Mouse (Mus musculus): ENCODE measurements around the gene Kti12. TPM values are rescaled to one million over a fixed set of nuclear protein-coding genes. Genes with fewer than 3 reads are reported as not detected.

The Kti12 gene
- polyA plus RNA-seq, 1 experiment: 62.8 TPM

- Histone ChIP-seq H3ac (ENCODE audit: control insufficient read depth, insufficient read length, low read depth) (peak within 1 kb of the TSS; percentile 89), H3K4me3 (ENCODE audit: insufficient read depth, poor library complexity, severe bottlenecking) (peak within 1 kb of the TSS; percentile 65), H3K79me3 (ENCODE audit: low read depth) (peaks cover 37% of the 10 kb centered on the region), H3K79me2 (ENCODE audit: control insufficient read depth, insufficient read depth) (peaks cover 81% of the 10 kb centered on the region), H3K27me3 (ENCODE audit: control insufficient read depth, insufficient read depth, insufficient read length) (no peaks in the 10 kb centered on the region), H3K36me3 (ENCODE audit: control insufficient read depth, insufficient read depth) (peaks cover 11% of the 10 kb centered on the region)
- TF ChIP-seq MYOD1 (IDR thresholded peaks at IDR 0.05; ENCODE audit: control insufficient read depth, insufficient read length, low read depth) (peak; percentile 44), FOSL1 (IDR thresholded peaks at IDR 0.05; ENCODE audit: insufficient read depth, low read length, poor library complexity, severe bottlenecking) (no peak)
Observed at GRCm38 (mm10) chr4:108834115-108834970, 13.2 kb upstream of the Kti12 start, which contains the start of gene Txndc12. Gene Txndc12, plus strand, starts transcription at chr4:108834601.

DNA sequence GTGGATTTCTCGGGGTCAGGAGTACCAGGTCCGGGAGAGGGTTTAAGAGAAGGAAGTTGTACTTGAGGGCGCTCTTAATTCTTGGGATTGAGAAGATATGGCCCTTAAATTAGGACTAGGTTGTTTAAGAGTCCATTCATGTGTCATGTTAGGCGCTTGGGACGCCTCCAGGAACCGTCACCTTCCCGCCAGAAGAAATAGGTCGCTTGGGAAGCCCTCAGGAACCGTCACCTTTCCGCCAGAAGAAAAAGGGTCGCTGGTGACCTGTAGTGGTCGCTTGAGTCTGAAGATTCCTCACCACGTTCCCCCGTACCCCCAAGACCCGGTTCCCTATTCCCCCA is 12.6 kb upstream of the Kti12 start:
- TF ChIP-seq FOSL1 (IDR thresholded peaks at IDR 0.05; ENCODE audit: insufficient read depth, low read length, poor library complexity, severe bottlenecking) (no peak), MYOG (IDR thresholded peaks at IDR 0.05; ENCODE audit: control insufficient read depth, extremely low read depth, insufficient read length) (no peak), CEBPB (IDR thresholded peaks at IDR 0.05; ENCODE audit: low read depth) (no peak), USF1 (IDR thresholded peaks at IDR 0.05; ENCODE audit: low read depth) (no peak), MYOD1 (IDR thresholded peaks at IDR 0.05; ENCODE audit: control insufficient read depth, insufficient read length, low read depth) (no peak), CTCF (IDR thresholded peaks at IDR 0.05; ENCODE audit: control insufficient read depth, insufficient read depth, insufficient read length) (no peak), MAX (IDR thresholded peaks at IDR 0.05) (no peak)
- H3ac ChIP-seq (ENCODE audit: control insufficient read depth, insufficient read length, low read depth): peak overlapping the region; percentile 89
- H3K36me3 ChIP-seq (ENCODE audit: control insufficient read depth, insufficient read depth): peaks cover 5% of the 10 kb centered on the region
- H3K79me3 ChIP-seq (ENCODE audit: low read depth): peaks cover 37% of the 10 kb centered on the region
- no peaks in the 10 kb centered on the region for H3K27me3 ChIP-seq (ENCODE audit: control insufficient read depth, insufficient read depth, insufficient read length)
- H3K4me3 ChIP-seq (ENCODE audit: insufficient read depth, poor library complexity, severe bottlenecking): peak overlapping the region; percentile 65
- peaks cover 81% of the 10 kb centered on the region for H3K79me2 ChIP-seq (ENCODE audit: control insufficient read depth, insufficient read depth)

- peaks cover 81% of the 10 kb centered on the region for H3K79me2 ChIP-seq (ENCODE audit: control insufficient read depth, insufficient read depth)
- H3K79me3 ChIP-seq (ENCODE audit: low read depth): peaks cover 35% of the 10 kb centered on the region
- no peaks in the 10 kb centered on the region for H3K36me3 ChIP-seq (ENCODE audit: control insufficient read depth, insufficient read depth)
- TF ChIP-seq MYOD1 (IDR thresholded peaks at IDR 0.05; ENCODE audit: control insufficient read depth, insufficient read length, low read depth) (no peak), CTCF (IDR thresholded peaks at IDR 0.05; ENCODE audit: control insufficient read depth, insufficient read depth, insufficient read length) (no peak), CEBPB (IDR thresholded peaks at IDR 0.05; ENCODE audit: low read depth) (no peak), FOSL1 (IDR thresholded peaks at IDR 0.05; ENCODE audit: insufficient read depth, low read length, poor library complexity, severe bottlenecking) (no peak), MYOG (IDR thresholded peaks at IDR 0.05; ENCODE audit: control insufficient read depth, extremely low read depth, insufficient read length) (no peak), MAX (IDR thresholded peaks at IDR 0.05) (no peak), USF1 (IDR thresholded peaks at IDR 0.05; ENCODE audit: low read depth) (no peak)
- peak overlapping the region; percentile 45 for H3ac ChIP-seq (ENCODE audit: control insufficient read depth, insufficient read length, low read depth)
- no peaks in the 10 kb centered on the region for H3K27me3 ChIP-seq (ENCODE audit: control insufficient read depth, insufficient read depth, insufficient read length)
- H3K4me3 ChIP-seq (ENCODE audit: insufficient read depth, poor library complexity, severe bottlenecking): peak overlapping the region; percentile 65
Observed at GRCm38 (mm10) chr4:108835496-108835895, 12.1 kb upstream of the Kti12 start.

- H3K36me3 ChIP-seq (ENCODE audit: control insufficient read depth, insufficient read depth): no peaks in the 10 kb centered on the region
- peaks cover 18% of the 10 kb centered on the region for H3K79me3 ChIP-seq (ENCODE audit: low read depth)
- H3K4me3 ChIP-seq (ENCODE audit: insufficient read depth, poor library complexity, severe bottlenecking): no peak overlapping the region
- no peak overlapping the region for H3ac ChIP-seq (ENCODE audit: control insufficient read depth, insufficient read length, low read depth)
- no peak for TF ChIP-seq MYOG (IDR thresholded peaks at IDR 0.05; ENCODE audit: control insufficient read depth, extremely low read depth, insufficient read length)
- TF ChIP-seq CTCF (IDR thresholded peaks at IDR 0.05; ENCODE audit: control insufficient read depth, insufficient read depth, insufficient read length): no peak
- TF ChIP-seq USF1 (IDR thresholded peaks at IDR 0.05; ENCODE audit: low read depth): no peak
- no peak for TF ChIP-seq FOSL1 (IDR thresholded peaks at IDR 0.05; ENCODE audit: insufficient read depth, low read length, poor library complexity, severe bottlenecking)
- TF ChIP-seq MYOD1 (IDR thresholded peaks at IDR 0.05; ENCODE audit: control insufficient read depth, insufficient read length, low read depth): no peak
- no peak for TF ChIP-seq MAX (IDR thresholded peaks at IDR 0.05)
- TF ChIP-seq CEBPB (IDR thresholded peaks at IDR 0.05; ENCODE audit: low read depth): no peak
- H3K79me2 ChIP-seq (ENCODE audit: control insufficient read depth, insufficient read depth): peaks cover 59% of the 10 kb centered on the region
- no peaks in the 10 kb centered on the region for H3K27me3 ChIP-seq (ENCODE audit: control insufficient read depth, insufficient read depth, insufficient read length)
Observed at GRCm38 (mm10) chr4:108838031-108838430, 9.6 kb upstream of the Kti12 start.

DNA sequence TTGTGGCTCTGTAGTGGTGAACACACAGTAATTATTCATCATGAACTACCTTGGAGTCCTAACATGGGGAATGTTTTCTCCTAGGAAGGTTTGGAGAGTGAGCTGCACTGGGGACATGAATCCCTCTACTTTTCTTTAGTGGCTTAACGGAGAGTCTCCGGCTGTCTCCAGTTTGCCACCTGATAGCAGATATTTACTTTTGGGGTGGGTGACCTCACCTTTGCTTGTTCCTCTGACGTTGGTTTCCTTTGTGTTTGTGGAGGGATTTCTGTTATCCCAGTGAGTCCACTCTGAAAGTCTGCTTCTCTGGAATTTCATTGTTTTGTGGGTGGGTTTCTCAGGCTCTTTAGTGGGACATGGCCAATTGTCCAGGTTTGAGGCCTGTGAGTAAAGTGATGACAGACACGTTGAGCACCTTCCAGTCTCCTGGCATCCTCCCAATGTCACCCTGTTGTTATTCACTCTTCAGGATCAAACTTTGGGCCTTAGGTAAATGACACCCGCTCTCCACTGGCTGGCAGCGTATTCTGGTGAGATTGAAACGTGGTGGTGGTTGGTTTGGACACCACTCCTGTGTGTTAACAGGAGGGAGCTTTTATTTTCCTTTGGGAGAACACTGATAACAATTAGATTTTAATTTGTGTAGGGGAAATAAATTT is 5.5 kb upstream of the Kti12 start:
- Histone ChIP-seq H3K4me3 (ENCODE audit: insufficient read depth, poor library complexity, severe bottlenecking) (no peak overlapping the region), H3K79me2 (ENCODE audit: control insufficient read depth, insufficient read depth) (peaks cover 35% of the 10 kb centered on the region), H3ac (ENCODE audit: control insufficient read depth, insufficient read length, low read depth) (no peak overlapping the region), H3K27me3 (ENCODE audit: control insufficient read depth, insufficient read depth, insufficient read length) (no peaks in the 10 kb centered on the region), H3K36me3 (ENCODE audit: control insufficient read depth, insufficient read depth) (no peaks in the 10 kb centered on the region), H3K79me3 (ENCODE audit: low read depth) (peaks cover 6% of the 10 kb centered on the region)
- TF ChIP-seq USF1 (IDR thresholded peaks at IDR 0.05; ENCODE audit: low read depth) (no peak), MYOG (IDR thresholded peaks at IDR 0.05; ENCODE audit: control insufficient read depth, extremely low read depth, insufficient read length) (no peak), MAX (IDR thresholded peaks at IDR 0.05) (no peak), MYOD1 (IDR thresholded peaks at IDR 0.05; ENCODE audit: control insufficient read depth, insufficient read length, low read depth) (no peak), CTCF (IDR thresholded peaks at IDR 0.05; ENCODE audit: control insufficient read depth, insufficient read depth, insufficient read length) (no peak), FOSL1 (IDR thresholded peaks at IDR 0.05; ENCODE audit: insufficient read depth, low read length, poor library complexity, severe bottlenecking) (no peak), CEBPB (IDR thresholded peaks at IDR 0.05; ENCODE audit: low read depth) (no peak)

Measured in C2C12 (cell line).